Mouse (Mus musculus) left cerebral cortex, adult 18-20 months (tissue): ENCODE measurements at regions not wholly inside any gene's neighbourhood (a gene's known extent, or its start where the extent isn't known, plus 50 kb on each side); places are given as distances from the start of the nearest gene placed in this dataset.

ENCODE experiments used
- DNase-seq, 2 experiments: peaks; one replicate each; pipeline ENCODE4 v3.0.0; 2021 to 2022; ENCODE audit warnings: low spot score in 2 of 2, mixed read lengths in 1 of 2

DNA sequence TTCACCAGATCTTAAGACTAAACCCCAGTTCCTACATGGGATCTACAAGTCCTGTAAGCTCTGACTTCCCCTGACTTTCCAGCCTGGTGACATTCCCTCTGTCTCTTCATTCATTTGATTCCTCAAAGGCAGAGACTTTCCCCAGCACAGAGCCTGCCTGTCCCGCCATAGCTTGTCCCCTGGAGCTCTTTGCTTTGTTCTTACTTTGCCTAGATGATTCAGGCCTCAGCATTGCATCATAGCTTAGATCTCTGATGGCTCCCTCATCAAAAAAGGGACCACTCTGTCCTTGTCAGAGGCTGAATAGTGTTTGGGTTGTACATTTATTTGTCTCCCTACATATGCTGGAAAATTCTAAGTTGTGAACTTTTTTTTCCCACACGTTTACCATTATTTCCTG is 57.6 kb upstream of the Exoc6 start:
- no peak for DNase-seq

DNA sequence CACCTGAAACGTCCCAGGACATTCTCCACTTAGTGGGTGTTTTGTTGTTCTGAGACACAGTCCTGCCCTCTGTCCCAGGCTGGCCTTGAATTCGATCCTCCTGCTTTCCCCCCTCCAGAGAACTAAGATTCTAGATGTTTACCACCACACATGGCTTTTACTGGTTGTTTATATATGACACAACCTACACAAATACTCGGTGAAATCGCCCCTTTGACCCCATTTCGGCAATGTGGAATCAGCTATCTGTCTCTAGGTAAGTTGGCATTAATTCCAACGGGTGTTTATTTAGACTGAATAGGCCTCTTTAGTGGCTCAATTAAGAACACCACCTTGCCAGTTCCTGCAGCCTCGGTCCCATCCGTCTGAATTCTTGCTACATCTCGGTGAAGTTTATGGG is 56.8 kb upstream of the Exoc6 start:
- DNase-seq, result no peak

DNA sequence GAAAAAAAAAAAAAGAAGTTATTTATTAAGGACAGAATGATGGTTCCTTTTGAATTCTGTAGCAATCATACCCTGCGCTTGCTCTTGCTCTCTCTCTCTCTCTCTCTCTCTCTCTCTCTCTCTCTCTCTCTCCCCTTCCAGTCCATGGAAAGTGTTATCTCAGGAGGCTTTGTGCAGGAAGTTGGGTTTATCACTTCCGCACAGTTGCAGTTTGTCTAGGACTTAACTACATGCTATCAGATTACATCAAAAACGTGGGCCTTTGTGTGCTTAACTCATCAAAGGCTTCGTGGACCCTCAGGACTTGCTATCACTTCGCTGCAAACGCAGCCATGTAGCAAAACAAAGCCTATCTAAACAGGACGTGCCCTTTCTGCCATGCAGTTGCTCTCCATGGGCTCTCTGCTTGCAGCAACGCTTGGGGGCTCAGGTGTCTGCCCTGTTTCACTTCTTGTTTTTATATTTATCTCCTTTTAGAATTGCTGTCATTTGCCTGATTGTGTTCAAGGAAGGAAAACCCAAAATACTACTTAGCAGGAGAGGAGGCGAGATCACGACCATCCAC is 56.2 kb upstream of the Exoc6 start:
- no peak for DNase-seq

DNA sequence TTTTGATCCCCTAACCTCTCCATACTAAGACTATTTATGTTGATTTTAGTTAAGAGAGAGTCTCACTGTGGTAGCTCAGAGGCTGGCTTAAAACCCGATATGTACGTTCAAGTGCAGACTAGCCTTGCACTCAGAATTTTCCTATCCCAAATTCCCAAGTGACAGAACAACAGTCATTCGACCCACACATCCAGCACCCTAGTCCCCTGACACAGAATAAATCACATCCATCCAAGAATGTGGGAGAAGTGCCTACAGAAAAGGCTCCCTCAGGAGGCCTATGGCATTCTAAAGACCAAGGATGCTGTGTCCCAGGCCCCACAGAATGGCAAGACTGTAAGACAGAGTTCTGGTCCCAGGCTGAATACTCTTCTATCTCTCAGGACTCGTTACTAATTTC is 55.4 kb upstream of the Exoc6 start:
- DNase-seq, result no peak

DNA sequence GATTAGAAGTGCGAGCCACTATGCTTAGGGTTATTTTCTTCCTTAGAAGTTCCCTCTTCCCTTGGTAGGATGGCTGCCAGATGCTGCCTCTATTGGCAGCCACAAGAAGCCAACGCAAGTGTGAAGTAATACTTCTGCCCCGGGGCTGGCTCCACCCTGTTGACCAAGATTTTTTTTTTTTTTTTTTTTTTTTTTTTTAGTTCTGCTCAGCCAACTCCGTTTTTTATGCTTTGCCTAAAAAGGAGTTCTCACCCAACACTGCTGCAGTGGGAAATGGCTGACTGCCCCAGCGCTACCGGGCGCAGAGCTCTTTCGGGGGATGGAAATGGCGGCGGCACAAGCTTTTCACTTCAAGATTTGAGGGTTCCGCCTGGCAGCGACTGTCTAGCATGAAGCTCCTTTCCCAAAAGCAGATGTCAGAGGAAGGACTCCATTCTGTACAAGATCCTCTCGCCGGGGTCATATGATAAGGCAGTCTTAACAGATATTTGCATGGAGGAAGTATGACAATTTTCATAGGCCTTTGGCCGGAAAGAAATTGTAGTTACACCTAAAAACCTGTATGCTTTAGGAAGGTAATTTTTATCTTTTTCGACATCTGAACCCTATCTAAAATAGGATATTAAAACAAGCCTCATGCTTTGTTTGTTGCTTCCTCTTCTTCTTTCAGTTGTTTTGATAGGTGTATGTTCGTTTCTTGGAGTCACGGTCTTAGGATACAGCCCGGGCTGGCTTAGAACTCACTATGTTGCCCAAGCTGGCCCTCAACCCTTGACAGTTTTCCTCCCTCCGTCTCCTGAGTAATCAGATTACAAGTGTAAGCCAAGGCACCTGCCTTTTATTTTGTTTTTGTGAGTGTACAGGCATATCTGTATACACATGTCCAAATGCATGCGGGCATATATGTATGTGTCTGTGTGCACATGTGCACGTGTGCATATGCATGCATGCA is 54.6 kb upstream of the Exoc6 start:
- DNase-seq, result peak; percentile 10 to 24

DNA sequence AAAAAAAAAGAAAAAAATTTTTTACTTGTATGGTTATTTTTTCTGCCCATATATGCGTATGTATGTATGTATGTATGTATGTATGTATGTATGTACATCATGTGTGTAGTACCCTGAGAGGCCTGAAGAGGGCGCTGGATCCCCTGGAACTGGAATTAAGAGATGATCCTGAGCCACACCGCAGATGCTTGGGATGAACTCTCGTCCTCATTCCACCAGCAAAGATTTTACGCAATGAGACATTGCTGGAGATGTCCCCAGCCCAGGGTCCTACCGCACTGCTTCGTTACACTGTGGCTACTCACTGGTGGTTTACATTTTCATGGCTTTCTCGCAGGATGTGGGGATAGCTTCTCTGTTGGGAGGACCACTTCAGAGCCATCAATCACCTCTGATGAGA is 53.5 kb upstream of the Exoc6 start:
- no peak for DNase-seq

DNA sequence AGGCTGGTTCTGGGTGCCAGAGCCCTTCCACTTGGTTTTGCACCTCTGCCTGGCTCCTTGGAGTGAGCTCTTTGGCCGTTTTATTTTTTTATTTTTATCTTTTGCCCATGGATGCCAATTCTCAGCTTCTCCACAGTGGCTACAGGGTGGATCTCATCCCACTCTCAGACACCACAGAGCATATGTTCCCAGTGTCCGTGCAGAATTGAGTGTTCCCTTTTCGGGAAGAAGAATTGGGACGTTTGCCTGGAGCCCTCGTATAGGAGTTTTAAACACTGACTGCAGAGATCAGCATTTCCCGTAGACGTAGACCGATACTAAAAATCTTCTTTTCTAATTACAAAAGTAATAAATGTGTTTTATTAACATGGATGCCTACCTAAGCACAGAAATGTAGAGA is 53.1 kb upstream of the Exoc6 start:
- DNase-seq, result peak; percentile 60 to 69

DNA sequence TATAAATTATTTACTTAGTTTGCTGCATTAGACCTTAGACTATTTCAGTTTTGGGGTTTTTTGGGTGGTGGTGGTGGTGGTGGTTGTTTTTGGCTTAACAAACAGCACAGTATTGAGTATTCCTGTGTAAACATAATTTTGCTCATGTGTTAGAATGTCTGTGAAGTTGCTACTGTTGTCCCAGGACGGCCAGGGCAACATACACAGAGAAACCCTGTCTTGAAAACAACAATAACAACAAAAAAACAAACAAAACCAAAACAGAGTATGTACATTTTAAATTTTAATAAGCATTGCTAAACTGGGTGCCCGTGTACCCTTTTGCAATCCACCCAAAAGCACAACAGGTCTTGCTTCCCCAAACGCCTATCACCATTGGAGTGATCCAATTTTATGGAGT is 51.8 kb upstream of the Exoc6 start:
- no peak for DNase-seq
